Mouse (Mus musculus) brain, embryonic 14.5 days (tissue): ENCODE data around the gene Prkag2.

ENCODE experiments used
- CTCF ChIP-seq: fragments of 200-500 bp; IDR thresholded peaks from 2 replicates; pipeline ENCODE4 v1.5.1; 2012; ENCODE audit warnings: inconsistent platforms, mild to moderate bottlenecking, moderate library complexity, borderline replicate concordance; ENCODE audit not compliant: insufficient read depth, insufficient read length; ENCODE audit errors: extremely low read depth
- POLR2A ChIP-seq: fragments of 200-500 bp; IDR thresholded peaks from 2 replicates; pipeline ENCODE4 v1.6.1; 2012; ENCODE audit warnings: mild to moderate bottlenecking, inconsistent platforms, borderline replicate concordance; ENCODE audit not compliant: poor library complexity, insufficient read depth, insufficient read length, severe bottlenecking; ENCODE audit errors: extremely low read depth

DNA sequence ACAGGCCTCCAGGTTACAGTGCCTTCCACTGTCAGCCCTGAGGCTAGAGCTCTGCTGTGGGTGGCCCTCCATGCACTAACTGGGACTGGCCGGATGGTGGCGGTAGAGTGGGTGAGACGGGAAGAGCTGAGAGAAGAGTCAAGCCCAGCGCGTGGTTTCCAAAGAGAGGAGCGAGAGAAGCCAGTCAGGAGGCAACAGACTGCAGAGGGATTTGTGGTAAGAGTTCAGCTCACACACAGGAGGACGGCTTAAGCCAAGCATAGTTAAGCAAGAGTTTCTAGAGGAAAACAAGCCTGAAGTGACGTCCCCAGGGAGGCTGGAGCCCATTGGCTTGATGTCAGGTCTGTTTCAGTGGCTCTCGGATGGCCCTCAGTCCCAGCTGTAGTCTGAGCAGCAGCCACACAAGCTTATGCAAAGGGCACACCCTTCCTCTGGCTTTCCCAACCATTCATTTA lies 90.0 kb downstream of the Prkag2 start:
- no peak for TF ChIP-seq POLR2A
- TF ChIP-seq CTCF = peak; percentile 92
